Mouse (Mus musculus) heart, embryonic 13.5 days (tissue): ENCODE measurements at regions not wholly inside any gene's neighbourhood (a gene's known extent, or its start where the extent isn't known, plus 50 kb on each side); places are given as distances from the start of the nearest gene placed in this dataset.

Experiments
- ATAC-seq: fragments of 200-750 bp; cut with Nextera tagmentation; 2 replicates; pipeline ENCODE4 v1.8.0; 2017; ENCODE audit warnings: moderate TSS enrichment; ENCODE audit not compliant: insufficient number of reproducible peaks, low FRiP score, low TSS enrichment; ENCODE audit errors: extremely low read depth
- H3K27ac ChIP-seq: fragments of 300-500 bp; sonication (generic); replicated peaks from 2 replicates; pipeline ENCODE4 v1.5.1; 2015; ENCODE audit warnings: moderate library complexity, mild to moderate bottlenecking, inconsistent platforms
- H3K27me3 ChIP-seq: fragments of 300-500 bp; sonication (generic); replicated peaks from 2 replicates; pipeline ENCODE4 v1.6.1; 2015; ENCODE audit warnings: mild to moderate bottlenecking, inconsistent platforms
- H3K36me3 ChIP-seq: fragments of 300-500 bp; sonication (generic); 2 replicates; pipeline ENCODE4 v1.6.1; 2015; ENCODE audit warnings: mild to moderate bottlenecking, inconsistent platforms
- H3K4me1 ChIP-seq: fragments of 300-500 bp; sonication (generic); 2 replicates; pipeline ENCODE4 v1.6.1; 2015; ENCODE audit warnings: inconsistent platforms
- H3K4me2 ChIP-seq: fragments of 300-500 bp; sonication (generic); 2 replicates; pipeline ENCODE4 v1.6.1; 2015; ENCODE audit warnings: inconsistent platforms, mild to moderate bottlenecking, moderate library complexity
- H3K4me3 ChIP-seq: fragments of 300-500 bp; sonication (generic); 2 replicates; pipeline ENCODE4 v1.5.1; 2015; ENCODE audit warnings: moderate library complexity, mild to moderate bottlenecking, inconsistent platforms
- H3K9ac ChIP-seq: fragments of 300-500 bp; sonication (generic); 2 replicates; pipeline ENCODE4 v1.6.1; 2015; ENCODE audit warnings: inconsistent platforms, mild to moderate bottlenecking, moderate library complexity
- H3K9me3 ChIP-seq: fragments of 300-500 bp; sonication (generic); 2 replicates; pipeline ENCODE4 v1.6.1; 2016; ENCODE audit warnings: inconsistent platforms
- WGBS: fragments of 180-500 bp; shearing (Covaris S2); methylation state at CpG from one replicate; pipeline ENCODE4 v1.1.7; 2015; ENCODE audit warnings: mixed read lengths; 5-methylcytosine and 5-hydroxymethylcytosine counted together

GRCm38 (mm10) chr1:12466255-12466654 is 1052.3 kb downstream of the A830018L16Rik start:
- H3K27me3 ChIP-seq, result no peaks in the 10 kb centered on the region
- H3K9ac ChIP-seq, result no peak overlapping the region
- H3K27ac ChIP-seq, result peak overlapping the region; percentile 20; the same call in 1 of the 2 replicates
- no peak overlapping the region for H3K4me2 ChIP-seq
- no peak for ATAC-seq
- WGBS, result 41% methylated on average over 2 of the region's 2 CpGs
- no peaks in the 10 kb centered on the region for H3K4me1 ChIP-seq
- no peaks in the 10 kb centered on the region for H3K36me3 ChIP-seq
- H3K4me3 ChIP-seq, result no peak overlapping the region
- H3K9me3 ChIP-seq, result peaks cover 8% of the 10 kb centered on the region; the same call in 1 of the 2 replicates

DNA sequence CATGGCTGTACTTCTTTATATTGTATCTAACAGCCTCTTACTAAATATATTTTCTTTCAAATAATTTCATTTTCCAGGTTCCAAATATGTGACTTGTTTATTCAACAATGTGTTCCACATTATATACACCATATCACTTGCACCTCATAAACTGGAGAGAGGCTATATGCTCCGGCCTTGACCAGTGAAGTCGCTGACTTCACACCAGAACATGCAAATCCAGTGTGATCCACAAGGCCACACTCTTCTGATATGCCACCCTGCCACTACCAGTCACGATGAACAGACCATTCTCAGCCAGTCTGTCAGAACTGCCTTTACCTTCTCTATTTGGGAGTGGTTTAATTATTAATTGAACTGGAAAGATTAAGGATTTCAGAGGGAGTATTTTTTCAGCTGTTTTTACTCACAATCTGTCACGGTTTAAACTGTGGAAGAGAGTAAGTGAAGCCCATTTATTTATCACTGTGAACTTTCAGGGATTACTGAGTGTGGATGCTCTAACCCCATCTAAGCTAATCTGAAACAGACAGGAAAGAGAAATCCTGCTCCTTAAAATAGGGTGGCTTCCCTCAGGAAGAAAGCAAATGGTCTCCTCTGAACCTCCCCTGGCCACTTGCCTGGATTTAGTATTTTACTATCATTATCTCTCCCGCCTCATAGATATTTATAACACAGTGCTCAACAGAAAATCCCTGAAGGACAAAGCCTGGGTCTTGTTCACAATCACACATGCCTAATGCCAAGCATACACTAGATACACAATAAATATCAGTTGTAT is 1065.3 kb downstream of the A830018L16Rik start:
- Histone ChIP-seq H3K4me2 (no peak overlapping the region), H3K9me3 (no peaks in the 10 kb centered on the region), H3K36me3 (no peaks in the 10 kb centered on the region), H3K4me3 (no peak overlapping the region), H3K9ac (no peak overlapping the region), H3K27me3 (no peaks in the 10 kb centered on the region), H3K4me1 (peaks cover 9% of the 10 kb centered on the region), H3K27ac (peak overlapping the region; percentile 53)
- WGBS, result 40% methylated on average over 5 of the region's 5 CpGs
- ATAC-seq, result no peak

DNA sequence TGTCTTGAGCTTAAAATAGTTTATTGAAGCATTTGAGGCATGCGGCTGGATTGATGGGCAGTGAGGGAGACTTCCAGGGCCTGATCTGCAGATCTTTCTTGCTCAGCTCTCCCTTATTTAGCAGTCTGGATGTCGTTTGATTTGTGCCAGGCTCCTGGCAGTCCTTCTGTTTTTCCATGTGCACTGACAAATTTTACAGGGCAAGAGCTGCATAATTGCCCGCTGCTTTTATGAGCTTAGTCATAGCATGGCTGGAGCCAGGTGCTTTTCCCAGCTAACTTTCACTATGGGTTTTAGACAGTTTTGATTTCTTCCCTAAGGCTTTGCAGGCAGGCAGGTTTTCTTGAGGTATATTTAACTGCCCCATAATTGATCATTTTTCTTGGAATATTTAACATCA is 1086.5 kb downstream of the A830018L16Rik start:
- no peak overlapping the region for H3K4me2 ChIP-seq
- no peaks in the 10 kb centered on the region for H3K36me3 ChIP-seq
- H3K9me3 ChIP-seq, result no peaks in the 10 kb centered on the region
- WGBS, result 24% methylated on average over 3 of the region's 3 CpGs
- no peak overlapping the region for H3K4me3 ChIP-seq
- peak overlapping the region; percentile 8 for H3K27ac ChIP-seq
- no peaks in the 10 kb centered on the region for H3K27me3 ChIP-seq
- peaks cover 11% of the 10 kb centered on the region for H3K4me1 ChIP-seq
- no peak for ATAC-seq
- H3K9ac ChIP-seq, result no peak overlapping the region

DNA sequence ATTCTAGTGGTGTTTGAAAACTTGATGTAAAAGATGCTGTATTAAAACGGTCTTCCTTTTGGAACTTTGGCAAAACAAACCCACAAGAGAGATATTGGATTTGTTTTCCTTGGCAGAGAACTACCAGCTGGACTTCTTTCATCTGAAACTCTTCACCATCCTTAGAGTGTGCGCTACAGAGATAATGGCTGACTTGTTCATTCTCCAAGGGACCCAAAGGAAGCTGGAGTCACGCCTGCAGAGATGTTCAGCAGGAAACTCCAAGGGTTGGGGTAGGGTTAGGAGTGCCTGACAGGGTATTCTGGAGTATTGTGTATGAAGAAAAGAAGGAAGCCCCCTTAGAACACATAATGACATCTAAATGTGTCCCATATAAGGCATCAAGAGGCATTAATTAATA is 1094.1 kb downstream of the A830018L16Rik start:
- H3K4me1 ChIP-seq, result peaks cover 4% of the 10 kb centered on the region; the same call in 1 of the 2 replicates
- no peak overlapping the region for H3K4me2 ChIP-seq
- no peaks in the 10 kb centered on the region for H3K9me3 ChIP-seq
- H3K9ac ChIP-seq, result no peak overlapping the region
- H3K36me3 ChIP-seq, result no peaks in the 10 kb centered on the region
- no peak overlapping the region for H3K4me3 ChIP-seq
- WGBS, result 49% methylated on average over 3 of the region's 3 CpGs
- H3K27me3 ChIP-seq, result no peaks in the 10 kb centered on the region
- H3K27ac ChIP-seq, result no peak overlapping the region
- ATAC-seq, result no peak

GRCm38 (mm10) chr1:12510129-12510816 is 1096.4 kb downstream of the A830018L16Rik start:
- no peak for ATAC-seq
- no peaks in the 10 kb centered on the region for H3K27me3 ChIP-seq
- no peak overlapping the region for H3K4me2 ChIP-seq
- peak overlapping the region; percentile 21; the same call in 1 of the 2 replicates for H3K27ac ChIP-seq
- peaks cover 4% of the 10 kb centered on the region; the same call in 1 of the 2 replicates for H3K4me1 ChIP-seq
- H3K9me3 ChIP-seq, result no peaks in the 10 kb centered on the region
- no peak overlapping the region for H3K4me3 ChIP-seq
- WGBS, result 76% methylated on average over 10 of the region's 10 CpGs
- H3K36me3 ChIP-seq, result no peaks in the 10 kb centered on the region
- no peak overlapping the region for H3K9ac ChIP-seq

- WGBS, result 87% methylated on average over 4 of the region's 4 CpGs
- Histone ChIP-seq H3K36me3 (no peaks in the 10 kb centered on the region), H3K9me3 (no peaks in the 10 kb centered on the region), H3K27ac (no peak overlapping the region), H3K4me1 (no peaks in the 10 kb centered on the region), H3K4me2 (no peak overlapping the region), H3K27me3 (no peaks in the 10 kb centered on the region), H3K9ac (no peak overlapping the region), H3K4me3 (no peak overlapping the region)
- no peak for ATAC-seq
Observed at GRCm38 (mm10) chr1:12519601-12520000, 1105.7 kb downstream of the A830018L16Rik start.

- Histone ChIP-seq H3K9ac (no peak overlapping the region), H3K36me3 (no peaks in the 10 kb centered on the region), H3K4me1 (no peaks in the 10 kb centered on the region), H3K27me3 (no peaks in the 10 kb centered on the region), H3K4me2 (no peak overlapping the region), H3K4me3 (no peak overlapping the region), H3K9me3 (no peaks in the 10 kb centered on the region), H3K27ac (no peak overlapping the region)
- ATAC-seq, result no peak
- 69% methylated on average over 4 of the region's 4 CpGs for WGBS
Observed at GRCm38 (mm10) chr1:12555859-12556258, 1142.0 kb downstream of the A830018L16Rik start.

DNA sequence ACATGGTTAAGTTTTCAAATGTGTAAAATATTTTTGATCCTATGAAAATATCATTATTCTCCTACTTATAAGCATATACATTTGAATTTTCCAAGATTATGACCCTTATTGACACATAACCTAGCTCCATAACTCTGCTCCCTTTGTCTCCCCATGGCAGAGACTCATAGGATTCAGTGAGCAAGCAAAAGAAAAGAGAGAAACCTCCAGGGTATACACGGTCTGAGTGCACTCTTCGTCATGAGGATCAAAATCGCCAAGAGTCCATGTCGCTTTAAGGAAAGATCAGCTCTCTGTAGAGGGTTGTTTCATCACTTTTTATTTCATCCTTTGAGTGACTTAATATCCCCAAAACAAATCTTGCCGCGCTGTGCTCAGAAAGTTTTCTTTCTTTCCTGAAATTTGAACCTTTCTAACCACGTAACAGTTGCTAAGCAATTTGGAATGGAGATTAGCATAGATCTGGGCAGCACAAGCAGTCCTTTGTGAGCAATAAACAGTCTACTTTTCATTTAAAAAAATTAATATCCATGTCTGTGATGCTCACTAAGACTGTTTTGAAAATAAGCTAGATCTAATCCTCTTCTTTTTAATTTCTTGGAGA is 1158.0 kb downstream of the A830018L16Rik start:
- WGBS, result 73% methylated on average over 7 of the region's 7 CpGs
- Histone ChIP-seq H3K4me1 (no peaks in the 10 kb centered on the region), H3K4me2 (no peak overlapping the region), H3K27ac (no peak overlapping the region), H3K36me3 (no peaks in the 10 kb centered on the region), H3K9me3 (no peaks in the 10 kb centered on the region; the same call in 1 of the 2 replicates), H3K27me3 (no peaks in the 10 kb centered on the region), H3K4me3 (no peak overlapping the region), H3K9ac (no peak overlapping the region)
- ATAC-seq, result no peak

GRCm38 (mm10) chr1:12572770-12573169 is 1158.9 kb downstream of the A830018L16Rik start:
- no peaks in the 10 kb centered on the region for H3K4me1 ChIP-seq
- H3K27me3 ChIP-seq, result no peaks in the 10 kb centered on the region

GRCm38 (mm10) chr1:12574274-12574673 is 1160.4 kb downstream of the A830018L16Rik start:
- Histone ChIP-seq H3K9ac (no peak overlapping the region), H3K27me3 (no peaks in the 10 kb centered on the region), H3K4me1 (no peaks in the 10 kb centered on the region), H3K36me3 (no peaks in the 10 kb centered on the region), H3K4me3 (no peak overlapping the region), H3K4me2 (no peak overlapping the region), H3K27ac (no peak overlapping the region), H3K9me3 (no peaks in the 10 kb centered on the region; the same call in 1 of the 2 replicates)
- no peak for ATAC-seq
- WGBS, result 77% methylated on average over 5 of the region's 5 CpGs

More at GRCm38 (mm10) chr1:12572770-12573169, 1158.9 kb downstream of the A830018L16Rik start:
- H3K27ac ChIP-seq, result no peak overlapping the region
- no peak overlapping the region for H3K4me3 ChIP-seq
- no peak overlapping the region for H3K9ac ChIP-seq
- H3K36me3 ChIP-seq, result no peaks in the 10 kb centered on the region
- 61% methylated on average over 4 of the region's 4 CpGs for WGBS
- no peaks in the 10 kb centered on the region; the same call in 1 of the 2 replicates for H3K9me3 ChIP-seq
- no peak for ATAC-seq
- H3K4me2 ChIP-seq, result no peak overlapping the region

GRCm38 (mm10) chr1:12577027-12577703 is 1163.3 kb downstream of the A830018L16Rik start:
- Histone ChIP-seq H3K9ac (no peak overlapping the region), H3K9me3 (no peaks in the 10 kb centered on the region; the same call in 1 of the 2 replicates), H3K4me1 (peaks cover 9% of the 10 kb centered on the region), H3K27me3 (no peaks in the 10 kb centered on the region), H3K4me2 (peak overlapping the region; percentile 21; the same call in 1 of the 2 replicates), H3K27ac (no peak overlapping the region), H3K36me3 (no peaks in the 10 kb centered on the region), H3K4me3 (no peak overlapping the region)
- no peak for ATAC-seq
- 19% methylated on average over 12 of the region's 13 CpGs for WGBS
